Mouse (Mus musculus): ENCODE results near the gene Defb22.

Defb22 gene

GRCm38 (mm10) chr2:152490038-152490437 is at the start of gene Defb22:
Defb22 (minus strand) TSS chr2:152490138.
- DNase-seq (ENCODE audit: inconsistent age in 2 of 2, low spot score in 1 of 2), result no peak

DNA sequence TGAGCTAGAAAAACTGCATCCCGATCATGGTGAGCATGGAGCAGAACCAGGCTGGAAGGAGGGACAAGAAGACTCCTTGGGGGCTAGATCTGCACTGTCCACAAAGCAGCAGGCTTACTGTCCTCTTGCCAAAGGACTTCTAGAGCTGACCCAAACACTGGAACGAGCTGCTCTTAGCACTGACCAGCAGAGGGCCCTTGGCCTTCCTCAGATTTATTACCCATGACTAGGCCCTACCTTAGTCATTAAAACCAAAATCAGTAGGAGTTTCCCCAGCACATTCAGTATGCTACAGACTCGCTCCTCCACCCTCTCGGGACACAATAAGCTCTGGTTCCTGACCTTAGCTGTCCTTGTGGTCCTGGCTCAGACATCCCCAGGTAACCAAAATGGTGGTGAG is 28.0 kb upstream of the Defb22 start, which contains the start of gene Defb28:
Gene Defb28, plus strand, starts transcription at position 275 of the 400 bp plus-strand sequence.
- peak; percentile 54 to 80 for DNase-seq (ENCODE audit: inconsistent age in 2 of 2, low spot score in 1 of 2)

- DNase-seq (ENCODE audit: inconsistent age in 2 of 2, low spot score in 1 of 2), result no peak
These were observed 26.1 kb upstream of the Defb22 start for GRCm38 (mm10) chr2:152516084-152516483.

GRCm38 (mm10) chr2:152511592-152511991 is 21.7 kb upstream of the Defb22 start, which contains the start of gene Defb26:
Defb26 (minus strand) TSS chr2:152511692.
- no peak for DNase-seq (ENCODE audit: inconsistent age in 2 of 2, low spot score in 1 of 2)

DNA sequence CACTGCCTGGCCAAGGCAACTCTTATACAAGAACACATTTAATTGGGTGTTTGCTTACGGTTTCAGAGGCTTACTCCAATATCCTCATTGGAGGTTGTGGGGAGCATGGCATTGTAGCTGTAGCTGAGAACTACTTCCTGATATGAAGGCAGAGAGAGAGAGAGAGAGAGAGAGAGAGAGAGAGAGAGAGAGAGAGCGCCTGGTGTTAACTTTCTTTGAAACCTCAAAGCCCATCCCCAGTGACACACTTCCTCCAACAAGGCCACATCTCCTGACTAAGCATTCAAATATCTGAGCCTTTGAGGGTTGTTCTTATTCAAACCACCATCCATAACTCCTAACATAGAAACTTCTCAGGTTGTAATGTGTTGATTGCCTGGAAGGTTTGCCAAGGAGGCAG is 14.0 kb upstream of the Defb22 start:
- DNase-seq (ENCODE audit: inconsistent age in 2 of 2, low spot score in 1 of 2), result no peak

DNA sequence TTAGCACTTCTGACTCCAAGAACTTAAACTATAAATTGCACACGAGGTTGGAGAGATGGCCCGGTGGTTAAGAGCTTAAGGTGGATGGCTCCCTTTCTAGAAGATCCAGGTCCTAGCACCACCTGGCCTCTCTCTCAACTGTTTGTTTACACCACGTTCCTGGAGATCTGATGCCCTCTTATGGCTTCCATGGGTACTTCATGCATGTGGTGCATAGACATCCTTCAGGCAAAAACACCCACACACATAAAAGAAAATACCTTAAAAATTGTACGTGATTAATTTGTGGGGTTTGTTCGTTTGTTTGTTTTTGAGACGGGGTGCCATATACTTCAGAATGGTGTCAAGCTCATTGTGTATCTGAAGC is 10.9 kb upstream of the Defb22 start:
- DNase-seq (ENCODE audit: inconsistent age in 2 of 2, low spot score in 1 of 2), result no peak

DNA sequence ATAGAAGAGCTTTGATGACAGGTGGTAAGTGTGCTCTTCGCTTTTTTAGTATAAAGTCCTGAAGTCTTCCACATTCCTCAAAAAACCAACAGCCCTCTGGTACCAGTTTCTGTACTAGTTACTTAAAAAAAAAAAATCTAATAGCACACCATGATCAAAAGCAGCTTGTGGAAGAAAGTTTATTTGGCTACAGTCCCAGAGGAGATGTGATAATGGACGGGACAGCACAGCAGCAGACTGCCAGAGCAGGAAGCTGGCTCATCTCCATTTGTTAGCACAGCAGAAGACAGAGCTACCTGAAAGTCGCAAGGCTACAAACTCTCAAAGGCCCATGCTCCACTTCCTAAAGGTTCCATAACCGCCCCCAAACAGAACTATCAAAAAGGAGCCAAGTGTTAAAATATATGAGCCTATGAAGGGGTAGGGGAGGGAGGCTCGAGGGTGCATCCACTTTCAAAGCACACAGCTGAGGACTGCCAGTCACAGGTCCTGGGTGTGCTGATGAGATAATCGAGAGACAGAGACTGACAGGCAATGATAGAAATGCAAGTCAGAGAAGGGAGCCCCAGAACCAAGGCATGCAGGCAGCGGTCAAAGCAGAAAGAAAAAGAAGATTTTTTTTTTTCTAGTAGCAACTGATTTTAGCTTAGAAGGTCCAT is 10.4 kb upstream of the Defb22 start:
- no peak for DNase-seq (ENCODE audit: inconsistent age in 2 of 2, low spot score in 1 of 2)

GRCm38 (mm10) chr2:152498020-152498419 is 8.1 kb upstream of the Defb22 start:
- no peak for DNase-seq (ENCODE audit: inconsistent age in 2 of 2, low spot score in 1 of 2)

DNA sequence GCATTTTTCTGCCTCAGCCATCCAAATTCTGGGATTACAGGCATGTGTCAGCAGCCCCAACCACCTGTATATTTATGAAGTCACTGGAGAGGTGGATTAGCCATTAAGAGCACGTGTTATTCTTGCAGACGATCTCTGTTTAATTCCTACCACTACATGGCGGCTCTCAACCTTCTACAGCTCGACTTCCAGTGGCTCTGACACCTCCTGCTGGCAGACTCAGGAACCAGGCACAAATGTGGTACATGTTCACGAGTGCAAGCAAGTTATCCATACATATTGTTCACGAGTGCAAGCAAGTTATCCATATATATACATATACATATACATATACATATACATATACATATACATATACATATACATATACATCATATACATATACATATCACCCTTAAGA is 3.2 kb upstream of the Defb22 start:
- no peak for DNase-seq (ENCODE audit: inconsistent age in 2 of 2, low spot score in 1 of 2)

DNA sequence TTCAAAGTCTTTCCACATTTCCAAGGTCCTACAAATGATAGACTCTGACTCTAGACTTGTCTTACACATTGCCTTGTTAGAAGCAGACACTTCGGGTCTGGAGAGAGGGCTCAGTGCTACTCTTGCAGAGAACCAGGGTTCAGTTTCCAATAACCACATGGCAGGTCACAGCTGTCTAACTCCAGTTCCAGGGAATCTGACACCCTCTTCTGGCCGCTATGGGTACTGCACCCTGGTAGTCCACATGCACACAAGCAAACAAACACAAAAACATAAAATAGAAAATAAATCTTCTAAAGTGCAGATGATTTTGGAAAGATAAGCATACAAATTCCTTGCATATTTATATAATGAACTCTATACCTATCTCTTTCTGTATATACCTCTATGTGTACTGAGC is 2.9 kb downstream of the Defb22 start:
- DNase-seq (ENCODE audit: inconsistent age in 2 of 2, low spot score in 1 of 2), result no peak

GRCm38 (mm10) chr2:152481726-152482125 is 8.2 kb downstream of the Defb22 start:
- no peak for DNase-seq (ENCODE audit: inconsistent age in 2 of 2, low spot score in 1 of 2)

- DNase-seq (ENCODE audit: inconsistent age in 2 of 2, low spot score in 1 of 2), result no peak
These were observed 9.1 kb downstream of the Defb22 start for GRCm38 (mm10) chr2:152480881-152481280.

- DNase-seq (ENCODE audit: inconsistent age in 2 of 2, low spot score in 1 of 2), result no peak
These were observed 13.2 kb downstream of the Defb22 start, which contains the start of gene Defb20 for GRCm38 (mm10) chr2:152476763-152477162. Defb20 (plus strand) TSS chr2:152477063.

GRCm38 (mm10) chr2:152472434-152472833 is 17.5 kb downstream of the Defb22 start:
- peak in 1 of 2 experiments; percentile 26 for DNase-seq (ENCODE audit: inconsistent age in 2 of 2, low spot score in 1 of 2)

GRCm38 (mm10) chr2:152470973-152471372 is 19.0 kb downstream of the Defb22 start:
- DNase-seq (ENCODE audit: inconsistent age in 2 of 2, low spot score in 1 of 2), result peak; percentile 13 to 83

- no peak for DNase-seq (ENCODE audit: inconsistent age in 2 of 2, low spot score in 1 of 2)
These were observed 25.3 kb downstream of the Defb22 start, which contains the start of gene Defb23 for GRCm38 (mm10) chr2:152464570-152465150. Defb23 (minus strand) TSS chr2:152464620.

- DNase-seq (ENCODE audit: inconsistent age in 2 of 2, low spot score in 1 of 2), result no peak
These were observed 30.7 kb downstream of the Defb22 start for GRCm38 (mm10) chr2:152459241-152459640.

- DNase-seq (ENCODE audit: inconsistent age in 2 of 2, low spot score in 1 of 2), result no peak
These were observed 37.7 kb downstream of the Defb22 start for GRCm38 (mm10) chr2:152452101-152452781.

- peak; percentile 51 to 86 for DNase-seq (ENCODE audit: inconsistent age in 2 of 2, low spot score in 1 of 2)
These were observed 39.7 kb downstream of the Defb22 start for GRCm38 (mm10) chr2:152450241-152450640.

- peak in 1 of 2 experiments; percentile 66 for DNase-seq (ENCODE audit: inconsistent age in 2 of 2, low spot score in 1 of 2)
These were observed 42.5 kb downstream of the Defb22 start for GRCm38 (mm10) chr2:152447461-152447860.

GRCm38 (mm10) chr2:152446642-152447041 is 43.3 kb downstream of the Defb22 start:
- no peak for DNase-seq (ENCODE audit: inconsistent age in 2 of 2, low spot score in 1 of 2)

DNA sequence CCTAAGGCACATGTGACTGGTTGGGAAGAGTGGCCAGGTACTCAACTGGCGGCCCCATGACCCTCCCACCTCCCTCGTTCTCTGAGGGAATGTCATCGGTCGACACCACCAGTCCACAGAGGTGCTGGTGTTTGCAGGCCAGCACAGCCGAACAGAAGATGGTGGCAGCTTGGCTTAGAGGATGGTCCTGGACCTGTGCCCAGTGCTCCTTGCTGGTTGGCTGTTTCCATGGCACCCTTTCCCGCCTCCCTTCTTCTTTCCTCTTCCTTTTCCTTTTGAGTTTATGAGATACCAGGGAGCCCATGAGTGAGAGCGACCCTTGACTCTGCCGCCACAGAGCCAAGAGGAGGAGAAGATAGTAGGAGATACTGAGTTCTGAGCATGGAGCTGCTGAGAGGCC is 46.7 kb downstream of the Defb22 start:
- DNase-seq (ENCODE audit: inconsistent age in 2 of 2, low spot score in 1 of 2), result no peak

Data from adrenal gland, adult (tissue).